Mouse (Mus musculus) MEL (cell line): ENCODE measurements around the gene Cadm4.

Source experiments
- CTCF ChIP-seq, 3 experiments: IDR thresholded peaks in 2 of 3; conservative IDR thresholded peaks in 1 of 3; 2 replicates each; pipeline ENCODE4 v1.5.1; 2011 to 2012; ENCODE audit warnings: low read length in 3 of 3, low read depth in 2 of 3, mild to moderate bottlenecking in 2 of 3, improper control_type of control experiment in 1 of 3, inconsistent platforms in 1 of 3, mixed read lengths in 1 of 3, moderate library complexity in 1 of 3; ENCODE audit not compliant: control insufficient read depth in 1 of 3, insufficient read depth in 1 of 3, poor library complexity in 1 of 3, severe bottlenecking in 1 of 3
- ETS1 ChIP-seq: IDR thresholded peaks from 2 replicates; pipeline ENCODE4 v1.6.1; 2012; ENCODE audit warnings: low read depth, mild to moderate bottlenecking, inconsistent platforms, low read length, improper control_type of control experiment, moderate library complexity
- GATA1 ChIP-seq: IDR thresholded peaks from 2 replicates; pipeline ENCODE4 v1.6.1; 2011; ENCODE audit warnings: low read depth, low read length, improper control_type of control experiment
- JUND ChIP-seq: IDR thresholded peaks from 2 replicates; pipeline ENCODE4 v1.6.1; 2011; ENCODE audit warnings: low read depth, mild to moderate bottlenecking, improper control_type of control experiment, low read length
- MAX ChIP-seq: IDR thresholded peaks from 2 replicates; pipeline ENCODE4 v1.6.1; 2011; ENCODE audit warnings: low read length, improper control_type of control experiment
- MEF2A ChIP-seq: IDR thresholded peaks from 2 replicates; pipeline ENCODE4 v1.6.1; 2014; ENCODE audit warnings: low read depth, mild to moderate bottlenecking, inconsistent platforms, low read length, improper control_type of control experiment; ENCODE audit not compliant: poor library complexity, insufficient replicate concordance, severe bottlenecking; ENCODE audit errors: extremely low read depth
- POLR2AphosphoS2 ChIP-seq: IDR thresholded peaks from 2 replicates; pipeline ENCODE4 v1.6.1; 2011; ENCODE audit warnings: low read length, improper control_type of control experiment
- ZKSCAN1 ChIP-seq: IDR thresholded peaks from 2 replicates; pipeline ENCODE4 v1.6.1; 2012; ENCODE audit warnings: low read depth, mild to moderate bottlenecking, inconsistent platforms, low read length, improper control_type of control experiment, moderate library complexity

- TF ChIP-seq GATA1 (no peak), POLR2AphosphoS2 (no peak), CTCF (IDR thresholded peaks at IDR 0.05 in 2 of 3, conservative IDR thresholded peaks at IDR 0.05 in 1 of 3; ENCODE audit: control insufficient read depth in 1 of 3, insufficient read depth in 1 of 3, low read depth in 2 of 3, low read length in 3 of 3, poor library complexity in 1 of 3, severe bottlenecking in 1 of 3) (no peak), MEF2A (no peak), ETS1 (no peak), ZKSCAN1 (no peak), MAX (no peak), JUND (no peak)
These were observed 5.5 kb upstream of the Cadm4 start for GRCm38 (mm10) chr7:24476338-24476737.
